Mouse (Mus musculus): Measurements from ENCODE around the gene Coq6.
"Not testable (repeated sequence)": the region's sequence is repeated elsewhere in the genome, so short reads cannot be mapped to it uniquely, and the experiment has no call there.

Gene Coq6

GRCm38 (mm10) chr12:84361555-84362489, at the start of gene Coq6, which contains the start of gene Fam161b:
Gene Coq6 (plus strand): TSS chr12:84361657.
Gene Fam161b (minus strand): TSS chr12:84361833.
- peak; percentile 96 to 98 for DNase-seq

GRCm38 (mm10) chr12:84316006-84316405, 45.5 kb upstream of the Coq6 start:
- DNase-seq: no peak

GRCm38 (mm10) chr12:84316721-84317621, 44.5 kb upstream of the Coq6 start, which contains the start of gene Zfp410:
Gene Zfp410 (plus strand): TSS chr12:84316852.
- DNase-seq: peak; percentile 92 to 95

- DNase-seq: peak; percentile 16 to 43
Measured at GRCm38 (mm10) chr12:84327111-84327512, 34.3 kb upstream of the Coq6 start.

- no peak for DNase-seq
Measured at GRCm38 (mm10) chr12:84336963-84337625, 24.4 kb upstream of the Coq6 start.

GRCm38 (mm10) chr12:84347192-84347591, 14.3 kb upstream of the Coq6 start:
- DNase-seq: peak; percentile 71 to 76

GRCm38 (mm10) chr12:84358699-84359098, 2.8 kb upstream of the Coq6 start:
- not testable (repeated sequence) for DNase-seq

GRCm38 (mm10) chr12:84362872-84363271, 1.4 kb downstream of the Coq6 start:
- no peak for DNase-seq

GRCm38 (mm10) chr12:84364291-84364690, 2.8 kb downstream of the Coq6 start:
- DNase-seq: no peak

GRCm38 (mm10) chr12:84365137-84365536, 3.7 kb downstream of the Coq6 start:
- DNase-seq: no peak

GRCm38 (mm10) chr12:84366971-84367370, 5.5 kb downstream of the Coq6 start:
- DNase-seq: no peak

GRCm38 (mm10) chr12:84371647-84372046, 10.2 kb downstream of the Coq6 start:
- DNase-seq: no peak

GRCm38 (mm10) chr12:84373831-84374481, 12.5 kb downstream of the Coq6 start:
- DNase-seq: peak; percentile 20 to 38

- no peak for DNase-seq
Measured at GRCm38 (mm10) chr12:84382369-84382768, 20.9 kb downstream of the Coq6 start.

GRCm38 (mm10) chr12:84384644-84385081, 23.2 kb downstream of the Coq6 start:
- peak in 1 of 2 experiments; percentile 33 for DNase-seq

- no peak for DNase-seq
Measured at GRCm38 (mm10) chr12:84385408-84385807, 24.0 kb downstream of the Coq6 start.

GRCm38 (mm10) chr12:84388097-84388496, 26.6 kb downstream of the Coq6 start:
- no peak for DNase-seq

GRCm38 (mm10) chr12:84388774-84389400, 27.4 kb downstream of the Coq6 start:
- DNase-seq: no peak

- no peak for DNase-seq
Measured at GRCm38 (mm10) chr12:84390336-84390735, 28.9 kb downstream of the Coq6 start.

- no peak for DNase-seq
Measured at GRCm38 (mm10) chr12:84392681-84393080, 31.2 kb downstream of the Coq6 start.

- DNase-seq: no peak
Measured at GRCm38 (mm10) chr12:84393847-84394246, 32.4 kb downstream of the Coq6 start.
